Mouse (Mus musculus) limb, embryonic 10.5 days (tissue): ENCODE data around the gene Fgf22. TPM values are rescaled to one million over a fixed set of nuclear protein-coding genes. Genes with fewer than 3 reads are reported as not detected.
A peak's percentile ranks its signal among the peaks of the same experiment; 100 is the strongest.

Experiments
- DNase-seq: peaks from one replicate; pipeline ENCODE4 v3.0.0-alpha.2; 2017; ENCODE audit warnings: low spot score
- H3K27ac ChIP-seq: fragments of 300-500 bp; sonication (generic); 2 replicates; pipeline ENCODE4 v1.5.1; 2016; ENCODE audit warnings: mild to moderate bottlenecking
- H3K27me3 ChIP-seq: fragments of 300-500 bp; sonication (generic); 2 replicates; pipeline ENCODE4 v1.6.1; 2016; ENCODE audit warnings: low read depth, mild to moderate bottlenecking; ENCODE audit not compliant: poor library complexity, severe bottlenecking
- H3K36me3 ChIP-seq: fragments of 300-500 bp; sonication (generic); 2 replicates; pipeline ENCODE4 v1.6.1; 2016; ENCODE audit warnings: mild to moderate bottlenecking, moderate library complexity
- H3K4me1 ChIP-seq: fragments of 300-500 bp; sonication (generic); 2 replicates; pipeline ENCODE4 v1.6.1; 2016
- H3K4me3 ChIP-seq: fragments of 300-500 bp; sonication (generic); 2 replicates; pipeline ENCODE4 v1.5.1; 2016; ENCODE audit warnings: mild to moderate bottlenecking, moderate library complexity
- H3K9me3 ChIP-seq: fragments of 300-500 bp; sonication (generic); replicated peaks from 2 replicates; pipeline ENCODE4 v1.6.1; 2016; ENCODE audit warnings: mild to moderate bottlenecking
- WGBS: fragments of 180-500 bp; shearing (Covaris S2); methylation state at CpG from one replicate; pipeline ENCODE4 v1.1.7; 2016; 5-methylcytosine and 5-hydroxymethylcytosine counted together
- polyA plus RNA-seq: library from polyadenylated mRNA; unstranded; fragments of >200 nt; fragmentation: Nextera tagmentation; extraction: Ambion mirVana; gene quantifications from 2 replicates; pipeline ENCODE4 v1.2.1, GENCODE M21; 2016

Fgf22 gene
- polyA plus RNA-seq, 1 experiment from 2014 or later, result 0.28 TPM

GRCm38 (mm10) chr10:79792339-79793040 is 37.6 kb downstream of the Fgf22 start:
- peaks cover 6% of the 10 kb centered on the region for H3K36me3 ChIP-seq
- no peak for DNase-seq
- peak overlapping the region; percentile 96; the same call in 1 of the 2 replicates for H3K27ac ChIP-seq
- 79% methylated on average over 5 of the region's 5 CpGs for WGBS
- H3K9me3 ChIP-seq, result no peaks in the 10 kb centered on the region
- H3K4me1 ChIP-seq, result peaks cover 32% of the 10 kb centered on the region
- H3K4me3 ChIP-seq, result 0 out of 2 replicates have a peak overlapping the region, but pooled peaks have one; percentile 92
- H3K27me3 ChIP-seq, result no peaks in the 10 kb centered on the region; the same call in 1 of the 2 replicates

GRCm38 (mm10) chr10:79793051-79793737 is 38.3 kb downstream of the Fgf22 start, which contains the start of gene Palm:
Gene Palm, plus strand, starts transcription at chr10:79793572.
- Histone ChIP-seq H3K9me3 (no peaks in the 10 kb centered on the region), H3K36me3 (peaks cover 11% of the 10 kb centered on the region), H3K27ac (peak within 1 kb of the TSS; percentile 96), H3K27me3 (no peaks in the 10 kb centered on the region; the same call in 1 of the 2 replicates), H3K4me3 (peak within 1 kb of the TSS; percentile 92), H3K4me1 (peaks cover 37% of the 10 kb centered on the region)
- DNase-seq, result peak; percentile 88
- WGBS, result 6% methylated on average over 50 of the region's 51 CpGs

- DNase-seq, result peak; percentile 68
- Histone ChIP-seq H3K4me3 (peak overlapping the region; percentile 92), H3K27me3 (no peaks in the 10 kb centered on the region; the same call in 1 of the 2 replicates), H3K36me3 (peaks cover 11% of the 10 kb centered on the region), H3K27ac (peak overlapping the region; percentile 96), H3K9me3 (no peaks in the 10 kb centered on the region), H3K4me1 (peaks cover 38% of the 10 kb centered on the region)
- 1% methylated on average over 38 of the region's 38 CpGs for WGBS
These were observed 39.0 kb downstream of the Fgf22 start for GRCm38 (mm10) chr10:79793738-79794490.

GRCm38 (mm10) chr10:79794491-79794931 is 39.6 kb downstream of the Fgf22 start:
- WGBS, result 8% methylated on average over 10 of the region's 10 CpGs
- H3K4me3 ChIP-seq, result peak overlapping the region; percentile 92

GRCm38 (mm10) chr10:79795905-79796304 is 41.0 kb downstream of the Fgf22 start:
- peaks cover 29% of the 10 kb centered on the region for H3K36me3 ChIP-seq
- H3K27me3 ChIP-seq, result no peaks in the 10 kb centered on the region
- no peaks in the 10 kb centered on the region for H3K9me3 ChIP-seq
- no peak overlapping the region for H3K4me3 ChIP-seq
- peaks cover 43% of the 10 kb centered on the region for H3K4me1 ChIP-seq
- DNase-seq, result no peak
- WGBS, result 96% methylated on average over 3 of the region's 3 CpGs
- no peak overlapping the region for H3K27ac ChIP-seq

More at GRCm38 (mm10) chr10:79794491-79794931, 39.6 kb downstream of the Fgf22 start:
- DNase-seq, result peak; percentile 65
- peak overlapping the region; percentile 96 for H3K27ac ChIP-seq
- peaks cover 38% of the 10 kb centered on the region for H3K4me1 ChIP-seq
- H3K27me3 ChIP-seq, result no peaks in the 10 kb centered on the region
- H3K9me3 ChIP-seq, result no peaks in the 10 kb centered on the region
- peaks cover 15% of the 10 kb centered on the region for H3K36me3 ChIP-seq

GRCm38 (mm10) chr10:79797326-79797725 is 42.5 kb downstream of the Fgf22 start:
- WGBS, result 29% methylated on average over 15 of the region's 15 CpGs
- Histone ChIP-seq H3K27ac (peak overlapping the region; percentile 5; the same call in 1 of the 2 replicates), H3K36me3 (peaks cover 30% of the 10 kb centered on the region), H3K27me3 (no peaks in the 10 kb centered on the region), H3K9me3 (no peaks in the 10 kb centered on the region), H3K4me3 (peak overlapping the region; percentile 3; the same call in 1 of the 2 replicates), H3K4me1 (peaks cover 56% of the 10 kb centered on the region)
- DNase-seq, result no peak

GRCm38 (mm10) chr10:79798289-79798928 is 43.5 kb downstream of the Fgf22 start:
- Histone ChIP-seq H3K4me3 (no peak overlapping the region), H3K27ac (no peak overlapping the region), H3K36me3 (peaks cover 30% of the 10 kb centered on the region), H3K9me3 (no peaks in the 10 kb centered on the region), H3K4me1 (peaks cover 62% of the 10 kb centered on the region), H3K27me3 (no peaks in the 10 kb centered on the region)
- 90% methylated on average over 12 of the region's 12 CpGs for WGBS
- no peak for DNase-seq

GRCm38 (mm10) chr10:79800508-79800907 is 45.6 kb downstream of the Fgf22 start:
- Histone ChIP-seq H3K27ac (0 out of 2 replicates have a peak overlapping the region, but pooled peaks have one; percentile 25), H3K36me3 (peaks cover 33% of the 10 kb centered on the region), H3K4me1 (peaks cover 66% of the 10 kb centered on the region), H3K27me3 (no peaks in the 10 kb centered on the region), H3K9me3 (no peaks in the 10 kb centered on the region), H3K4me3 (no peak overlapping the region)
- 89% methylated on average over 11 of the region's 11 CpGs for WGBS
- no peak for DNase-seq

- Histone ChIP-seq H3K27ac (peak overlapping the region; percentile 77), H3K9me3 (no peaks in the 10 kb centered on the region), H3K4me1 (peaks cover 76% of the 10 kb centered on the region), H3K4me3 (no peak overlapping the region; the same call in 1 of the 2 replicates), H3K27me3 (no peaks in the 10 kb centered on the region), H3K36me3 (peaks cover 30% of the 10 kb centered on the region)
- DNase-seq, result no peak
- WGBS, result 24% methylated on average over 3 of the region's 3 CpGs
These were observed 47.0 kb downstream of the Fgf22 start for GRCm38 (mm10) chr10:79801837-79802236.

GRCm38 (mm10) chr10:79802331-79802971 is 47.6 kb downstream of the Fgf22 start:
- no peak for DNase-seq
- WGBS, result 52% methylated on average over 11 of the region's 11 CpGs
- Histone ChIP-seq H3K27ac (peak overlapping the region; percentile 77), H3K4me3 (no peak overlapping the region; the same call in 1 of the 2 replicates), H3K4me1 (peaks cover 76% of the 10 kb centered on the region), H3K27me3 (no peaks in the 10 kb centered on the region), H3K9me3 (no peaks in the 10 kb centered on the region), H3K36me3 (peaks cover 36% of the 10 kb centered on the region)

- peak; percentile 95 for DNase-seq
- 11% methylated on average over 29 of the region's 29 CpGs for WGBS
- Histone ChIP-seq H3K4me3 (peak overlapping the region; percentile 44), H3K4me1 (peaks cover 70% of the 10 kb centered on the region), H3K36me3 (peaks cover 46% of the 10 kb centered on the region), H3K27me3 (no peaks in the 10 kb centered on the region), H3K9me3 (no peaks in the 10 kb centered on the region), H3K27ac (peak overlapping the region; percentile 77)
These were observed 48.9 kb downstream of the Fgf22 start for GRCm38 (mm10) chr10:79803716-79804323.
